Mouse (Mus musculus) spleen, postnatal 4 days (tissue): ENCODE results near the gene Gpr68.
A peak's percentile ranks its signal among the peaks of the same experiment; 100 is the strongest.

Experiments used
- DNase-seq, 2 experiments: peaks; one replicate each; pipeline ENCODE4 v3.0.0; 2022; ENCODE audit warnings: low spot score in 2 of 2

The Gpr68 gene

GRCm38 (mm10) chr12:100871841-100872240, 36.2 kb downstream of the Gpr68 start:
- no peak for DNase-seq

- no peak for DNase-seq
Measured at GRCm38 (mm10) chr12:100871234-100871633, 36.8 kb downstream of the Gpr68 start.

- DNase-seq: no peak
Measured at GRCm38 (mm10) chr12:100868049-100868622, 39.9 kb downstream of the Gpr68 start.

- no peak for DNase-seq
Measured at GRCm38 (mm10) chr12:100867097-100867496, 40.9 kb downstream of the Gpr68 start.

- no peak for DNase-seq
Measured at GRCm38 (mm10) chr12:100865509-100866078, 42.4 kb downstream of the Gpr68 start.

- no peak for DNase-seq
Measured at GRCm38 (mm10) chr12:100865072-100865471, 42.9 kb downstream of the Gpr68 start.

GRCm38 (mm10) chr12:100862856-100863446, 45.0 kb downstream of the Gpr68 start:
- no peak for DNase-seq

GRCm38 (mm10) chr12:100862272-100862671, 45.7 kb downstream of the Gpr68 start:
- no peak for DNase-seq

GRCm38 (mm10) chr12:100857791-100858190, 50.2 kb downstream of the Gpr68 start:
- DNase-seq: no peak

- DNase-seq: no peak
Measured at GRCm38 (mm10) chr12:100856337-100856736, 51.7 kb downstream of the Gpr68 start.

- DNase-seq: no peak
Measured at GRCm38 (mm10) chr12:100852370-100852769, 55.6 kb downstream of the Gpr68 start.

- peak in 1 of 2 experiments; percentile 39 for DNase-seq
Measured at GRCm38 (mm10) chr12:100849421-100850138, 58.4 kb downstream of the Gpr68 start.

- no peak for DNase-seq
Measured at GRCm38 (mm10) chr12:100847437-100848080, 60.4 kb downstream of the Gpr68 start.

GRCm38 (mm10) chr12:100846566-100846965, 61.4 kb downstream of the Gpr68 start:
- DNase-seq: no peak

GRCm38 (mm10) chr12:100845829-100846228, 62.2 kb downstream of the Gpr68 start:
- DNase-seq: no peak

GRCm38 (mm10) chr12:100844546-100844945, 63.5 kb downstream of the Gpr68 start:
- peak in 1 of 2 experiments; percentile 55 for DNase-seq

- no peak for DNase-seq
Measured at GRCm38 (mm10) chr12:100843171-100843570, 64.8 kb downstream of the Gpr68 start.

GRCm38 (mm10) chr12:100841211-100841792, 66.7 kb downstream of the Gpr68 start:
- peak; percentile 65 to 87 for DNase-seq

GRCm38 (mm10) chr12:100839926-100840325, 68.1 kb downstream of the Gpr68 start:
- no peak for DNase-seq

- DNase-seq: no peak
Measured at GRCm38 (mm10) chr12:100839079-100839600, 68.9 kb downstream of the Gpr68 start.

- no peak for DNase-seq
Measured at GRCm38 (mm10) chr12:100837208-100837607, 70.8 kb downstream of the Gpr68 start.
